Mouse (Mus musculus): ENCODE measurements around the gene Ascl3.

DNA sequence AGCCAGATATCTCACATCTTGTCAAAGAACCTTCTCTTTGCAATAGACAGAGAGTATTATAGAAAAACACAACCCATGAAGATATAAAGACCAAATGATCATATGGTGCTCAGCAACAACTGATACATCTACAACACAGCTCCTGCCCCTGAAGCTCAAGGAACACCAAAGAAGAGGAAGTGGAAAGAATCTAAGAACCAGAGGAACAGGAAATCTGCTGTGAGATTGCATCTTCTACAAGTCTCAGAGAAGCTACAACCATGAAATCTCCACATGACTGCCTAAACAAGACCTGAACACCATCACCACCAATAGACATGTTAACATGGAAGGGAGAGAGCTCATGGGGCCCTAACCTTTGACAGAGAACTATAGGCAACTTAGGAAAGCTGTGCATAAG is 40.7 kb upstream of the Ascl3 start:
- TF ChIP-seq CTCF (IDR thresholded peaks at IDR 0.05; ENCODE audit: low read depth) (no peak), EP300 (optimal IDR thresholded peaks at IDR 0.05) (no peak)

Data from stomach, postnatal 0 days (tissue).